ENCODE assay signal across 9 mouse cellular contexts in genomic region chr7:84528796-84529533, GRCm38 (mm10). TPM values are rescaled to one million over a fixed set of nuclear protein-coding genes. Genes with fewer than 3 reads are reported as not detected.
DNase-seq lines count a peak whose midpoint lies in the region; ATAC-seq and TF ChIP-seq lines count a peak whose summit lies in the region.
"Had no signal": no experiment of that assay in that cellular context is flagged by ENCODE, and none has a peak within 500 bp of the region (broad histone marks: within the 10 kb centered on the region; RNA-seq: fewer than 3 reads in every experiment).

Gene Gm2115 (plus strand): TSS chr7:84528954.

- ATAC-seq in heart, embryonic 13.5 days (ENCODE audit: extremely low read depth, insufficient number of reproducible peaks, low FRiP score, low TSS enrichment), result 0 out of 2 replicates have a peak, but pooled peaks have one; percentile 58
- peak; percentile 71; the same call in 1 of the 2 replicates for ATAC-seq in kidney, postnatal 0 days (replicated peaks; ENCODE audit: low FRiP score, low read depth)
- no peak for ATAC-seq in liver, embryonic 13.5 days (ENCODE audit: low read depth)
- ATAC-seq in neural tube, embryonic 15.5 days (ENCODE audit: low FRiP score), result peak; percentile 90

- WGBS in heart, embryonic 13.5 days, result 1% methylated on average over 52 of the region's 52 CpGs
- WGBS in kidney, postnatal 0 days, result 2% methylated on average over 52 of the region's 52 CpGs
- 2% methylated on average over 52 of the region's 52 CpGs for WGBS in liver, embryonic 13.5 days (ENCODE audit: insufficient replicate concordance)
- WGBS in neural tube, embryonic 15.5 days, result 2% methylated on average over 52 of the region's 52 CpGs

- peak within 1 kb of the TSS; percentile 87 for H3K4me2 ChIP-seq in heart, embryonic 13.5 days
- H3K4me2 ChIP-seq in kidney, postnatal 0 days (ENCODE audit: low read length), result peak within 1 kb of the TSS; percentile 69
- H3K4me2 ChIP-seq in liver, embryonic 13.5 days, result peak within 1 kb of the TSS; percentile 39
- H3K4me2 ChIP-seq in neural tube, embryonic 15.5 days, result peak within 1 kb of the TSS; percentile 96

- peaks cover 48% of the 10 kb centered on the region for H3K27me3 ChIP-seq in heart, embryonic 13.5 days (replicated peaks)
- H3K27me3 ChIP-seq in kidney, postnatal 0 days (ENCODE audit: insufficient read depth, low read length), result peaks cover 6% of the 10 kb centered on the region; the same call in 1 of the 2 replicates
- H3K27me3 ChIP-seq in liver, embryonic 13.5 days, result peaks cover 35% of the 10 kb centered on the region
- H3K27me3 ChIP-seq in neural tube, embryonic 15.5 days (replicated peaks), result peaks cover 13% of the 10 kb centered on the region

- H3K9ac ChIP-seq in heart, embryonic 13.5 days, result peak within 1 kb of the TSS; percentile 78
- no peak within 1 kb of the TSS for H3K9ac ChIP-seq in kidney, postnatal 0 days (ENCODE audit: low read depth, low read length)
- no peak within 1 kb of the TSS for H3K9ac ChIP-seq in liver, embryonic 13.5 days
- peak within 1 kb of the TSS; percentile 62 for H3K9ac ChIP-seq in neural tube, embryonic 15.5 days (replicated peaks)

- no peak for TF ChIP-seq CTCF in kidney, postnatal 0 days (IDR thresholded peaks at IDR 0.05; ENCODE audit: low read depth)

- intact Hi-C loops in gastrocnemius, postnatal 14 days (cut with DNase I; ENCODE audit: low total_unique reads), result no loop called here
- intact Hi-C loops in gastrocnemius, postnatal 36 days (cut with DNase I), result no loop called here

- H3K9me3 ChIP-seq in heart, embryonic 13.5 days, result no peaks in the 10 kb centered on the region
- no peaks in the 10 kb centered on the region for H3K9me3 ChIP-seq in kidney, postnatal 0 days (replicated peaks; ENCODE audit: low read length)
- no peaks in the 10 kb centered on the region for H3K9me3 ChIP-seq in liver, embryonic 13.5 days (replicated peaks)
- no peaks in the 10 kb centered on the region for H3K9me3 ChIP-seq in neural tube, embryonic 15.5 days (replicated peaks)

- H3K4me3 ChIP-seq in heart, embryonic 13.5 days, result peak within 1 kb of the TSS; percentile 60
- H3K4me3 ChIP-seq in kidney, postnatal 0 days (replicated peaks; ENCODE audit: low read depth, low read length), result peak within 1 kb of the TSS; percentile 32
- H3K4me3 ChIP-seq in liver, embryonic 13.5 days (replicated peaks), result peak within 1 kb of the TSS; percentile 25; the same call in 1 of the 2 replicates
- H3K4me3 ChIP-seq in neural tube, embryonic 15.5 days (replicated peaks), result peak within 1 kb of the TSS; percentile 55

- peak; percentile 31 for DNase-seq in gastrocnemius, postnatal 14 days
- DNase-seq in gastrocnemius, postnatal 36 days, result no peak
- peak; percentile 59 to 80 for DNase-seq in cerebellum, postnatal 25 days
- DNase-seq in kidney, postnatal 0 days (ENCODE audit: low spot score), result peak; percentile 50
- no peak for DNase-seq in liver, embryonic 13.5 days
- DNase-seq in thymus, postnatal 0 days (ENCODE audit: low spot score), result no peak

- H3K36me3 ChIP-seq in heart, embryonic 13.5 days, result no peaks in the 10 kb centered on the region
- no peaks in the 10 kb centered on the region for H3K36me3 ChIP-seq in kidney, postnatal 0 days (ENCODE audit: insufficient read depth, low read length)
- no peaks in the 10 kb centered on the region for H3K36me3 ChIP-seq in liver, embryonic 13.5 days
- H3K36me3 ChIP-seq in neural tube, embryonic 15.5 days, result no peaks in the 10 kb centered on the region

- peaks cover 16% of the 10 kb centered on the region for H3K4me1 ChIP-seq in heart, embryonic 13.5 days
- no peaks in the 10 kb centered on the region for H3K4me1 ChIP-seq in kidney, postnatal 0 days (replicated peaks; ENCODE audit: insufficient read depth, low read length)
- no peaks in the 10 kb centered on the region for H3K4me1 ChIP-seq in liver, embryonic 13.5 days (replicated peaks)
- H3K4me1 ChIP-seq in neural tube, embryonic 15.5 days, result peaks cover 12% of the 10 kb centered on the region

- H3K27ac ChIP-seq in heart, embryonic 13.5 days (replicated peaks), result no peak within 1 kb of the TSS
- no peak within 1 kb of the TSS for H3K27ac ChIP-seq in kidney, postnatal 0 days
- no peak within 1 kb of the TSS for H3K27ac ChIP-seq in liver, embryonic 13.5 days
- H3K27ac ChIP-seq in neural tube, embryonic 15.5 days (replicated peaks), result peak within 1 kb of the TSS; percentile 51
- H3K27ac ChIP-seq: macrophage had no signal

RNA-seq across cellular contexts. Expression of gene Gm2115, which starts in this region (rescaled TPM):
- total RNA-seq in gastrocnemius, postnatal 14 days (2021), result under 1 TPM; 0.31 to 0.45 TPM
- under 1 TPM; 0.07 to 0.10 TPM for total RNA-seq in gastrocnemius, postnatal 36 days (2021)
- 0.29 and 0.44 TPM in 2 replicates for polyA plus RNA-seq in heart, embryonic 13.5 days (2015; fragmentation: Nextera tagmentation; extraction: Ambion mirVana)
- 0.62 and 0.91 TPM in 2 replicates for polyA plus RNA-seq in kidney, postnatal 0 days (2015; fragmentation: Nextera tagmentation; extraction: Ambion mirVana)
- polyA plus RNA-seq in liver, embryonic 13.5 days (2015; fragmentation: Nextera tagmentation; extraction: Ambion mirVana), result 0.02 and 0.09 TPM in 2 replicates
- 3.8 and 4.2 TPM in 2 replicates for polyA plus RNA-seq in neural tube, embryonic 15.5 days (2015; fragmentation: Nextera tagmentation; extraction: Ambion mirVana)
- 0.05 TPM in 1 of 2 replicates, not detected in the other for polyA plus RNA-seq in thymus, postnatal 0 days (2015; fragmentation: Nextera tagmentation; extraction: Ambion mirVana)
- polyA plus RNA-seq: macrophage had no signal

Comparison
In these comparisons a context has a peak if more than half of its experiments do, and no peak if none do; other contexts are left out.
1. Peak in DNase-seq in gastrocnemius, postnatal 14 days; RNA of the gene not detected or under 1 TPM.
2. Peak in ATAC-seq, H3K4me3 ChIP-seq, H3K9ac ChIP-seq and H3K4me2 ChIP-seq in heart, embryonic 13.5 days; RNA of the gene not detected or under 1 TPM.
3. Peak in DNase-seq, ATAC-seq, H3K4me3 ChIP-seq and H3K4me2 ChIP-seq in kidney, postnatal 0 days; RNA of the gene not detected or under 1 TPM.
4. DNase-seq: peak in cerebellum, postnatal 25 days (2 of 2); none in gastrocnemius, postnatal 36 days (0 of 2), liver, embryonic 13.5 days (single experiment) and thymus, postnatal 0 days (single experiment).
5. H3K4me2 ChIP-seq: peak in every context shown above with its lines; median percentile 96 in neural tube, embryonic 15.5 days; 87 in heart, embryonic 13.5 days; 69 in kidney, postnatal 0 days; 39 in liver, embryonic 13.5 days.
6. Peak in every context shown above with its lines, with median percentiles within 50 percentile points of each other: H3K4me3 ChIP-seq.